Mouse (Mus musculus) ES-Bruce4 (cell line): ENCODE measurements around the gene Zbtb25. TPM values are rescaled to one million over a fixed set of nuclear protein-coding genes. Genes with fewer than 3 reads are reported as not detected.

Experiments used
- H3K27ac ChIP-seq: 2 replicates; pipeline ENCODE4 v1.5.1; 2012; ENCODE audit warnings: low read length, inconsistent platforms; ENCODE audit not compliant: insufficient read depth
- H3K27me3 ChIP-seq: 2 replicates; pipeline ENCODE4 v1.6.1; 2012; ENCODE audit warnings: mild to moderate bottlenecking, low read length, inconsistent platforms; ENCODE audit not compliant: control insufficient read depth, poor library complexity, insufficient read depth, severe bottlenecking
- H3K36me3 ChIP-seq: 2 replicates; pipeline ENCODE4 v1.6.1; 2012; ENCODE audit warnings: inconsistent platforms, mild to moderate bottlenecking, low read length, moderate library complexity; ENCODE audit not compliant: control insufficient read depth, poor library complexity, insufficient read depth, severe bottlenecking
- H3K4me1 ChIP-seq: one replicate; pipeline ENCODE4 v1.8.1; 2011; ENCODE audit warnings: low read length; ENCODE audit not compliant: control insufficient read depth, insufficient read depth
- H3K4me3 ChIP-seq: 2 replicates; pipeline ENCODE4 v1.5.1; 2011; ENCODE audit warnings: low read depth, mild to moderate bottlenecking, low read length
- H3K9ac ChIP-seq: 2 replicates; pipeline ENCODE4 v1.6.1; 2012; ENCODE audit warnings: low read depth, mild to moderate bottlenecking, inconsistent platforms; ENCODE audit not compliant: poor library complexity, severe bottlenecking
- H3K9me3 ChIP-seq: replicated peaks from 2 replicates; pipeline ENCODE4 v1.6.1; 2012; ENCODE audit warnings: mild to moderate bottlenecking, low read length, inconsistent platforms; ENCODE audit not compliant: control insufficient read depth, poor library complexity, insufficient read depth, severe bottlenecking
- CTCF ChIP-seq: IDR thresholded peaks from one replicate; pipeline ENCODE4 v1.8.1; 2011; ENCODE audit warnings: low read depth, low read length
- EP300 ChIP-seq: IDR thresholded peaks from 2 replicates; pipeline ENCODE4 v1.6.1; 2011; ENCODE audit warnings: low read depth, low read length; ENCODE audit not compliant: insufficient read depth
- POLR2A ChIP-seq: IDR thresholded peaks from one replicate; pipeline ENCODE4 v1.8.1; 2011; ENCODE audit warnings: low read length; ENCODE audit not compliant: insufficient read depth
- polyA plus RNA-seq: library from polyadenylated mRNA; stranded (reverse); fragments of >200 nt; gene quantifications from 2 replicates; pipeline ENCODE4 v1.2.4, GENCODE M21; 2011; ENCODE audit warnings: low read depth; ENCODE audit not compliant: missing spikeins, insufficient read depth, insufficient read length

Gene Zbtb25
- polyA plus RNA-seq, 1 experiment, result 30.8 TPM

DNA sequence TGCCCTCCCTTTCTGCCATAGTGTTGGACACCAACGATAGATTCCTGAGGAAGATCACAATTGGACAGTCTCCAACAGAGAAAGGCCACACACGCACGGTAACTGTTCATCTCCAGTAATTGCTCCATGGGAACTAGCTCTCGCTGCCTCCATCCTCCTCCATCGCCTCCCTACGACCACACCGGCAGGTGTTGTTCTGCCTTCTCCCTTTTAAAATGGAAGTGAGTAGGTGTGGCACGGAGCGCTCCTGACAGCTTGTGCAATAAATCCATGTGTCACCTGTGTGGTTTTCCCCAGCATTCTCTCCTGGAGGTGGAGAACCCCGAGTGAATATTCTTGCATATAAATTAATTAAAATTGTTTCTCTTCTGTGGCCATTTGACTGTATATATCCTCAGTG, 69.0 kb downstream of the Zbtb25 start:
- TF ChIP-seq EP300 (no peak), POLR2A (no peak), CTCF (no peak)
- Histone ChIP-seq H3K36me3 (peaks cover 93% of the 10 kb centered on the region), H3K4me1 (no peaks in the 10 kb centered on the region)

DNA sequence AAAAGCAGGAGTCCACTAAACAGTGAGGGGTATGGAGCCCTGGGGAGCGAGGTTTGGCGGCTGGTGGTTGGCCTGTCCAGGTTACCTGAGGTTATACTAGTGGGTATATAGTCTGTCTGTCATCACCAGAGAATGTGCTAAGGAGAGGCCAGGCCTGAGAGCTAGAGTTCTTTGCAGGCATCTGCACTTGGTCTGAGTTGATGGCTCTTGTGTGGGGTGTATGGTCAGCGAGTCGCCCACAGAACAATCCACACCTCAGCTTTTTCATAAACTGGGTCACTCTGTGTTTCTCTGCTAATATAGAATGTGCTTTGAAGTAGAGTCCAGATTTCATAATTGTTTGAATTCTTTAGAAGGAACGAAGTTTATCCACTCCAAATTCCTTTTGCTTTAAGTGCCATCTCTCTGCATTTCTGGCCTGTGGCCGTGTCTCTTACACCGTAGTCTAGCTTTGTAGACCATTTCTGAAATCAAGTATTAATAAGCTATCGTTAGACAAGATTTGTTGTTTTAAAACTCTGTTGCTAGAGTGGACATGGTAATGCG, 70.0 kb downstream of the Zbtb25 start:
- Histone ChIP-seq H3K9me3 (no peaks in the 10 kb centered on the region), H3K27me3 (no peaks in the 10 kb centered on the region), H3K27ac (no peak overlapping the region), H3K4me1 (no peaks in the 10 kb centered on the region), H3K9ac (no peak overlapping the region), H3K36me3 (peaks cover 96% of the 10 kb centered on the region), H3K4me3 (no peak overlapping the region)
- no peak for TF ChIP-seq POLR2A
- no peak for TF ChIP-seq EP300
- no peak for TF ChIP-seq CTCF

More for the DNA sequence above, 69.0 kb downstream of the Zbtb25 start:
- Histone ChIP-seq H3K27ac (no peak overlapping the region), H3K9me3 (no peaks in the 10 kb centered on the region), H3K27me3 (no peaks in the 10 kb centered on the region), H3K4me3 (no peak overlapping the region), H3K9ac (no peak overlapping the region)

DNA sequence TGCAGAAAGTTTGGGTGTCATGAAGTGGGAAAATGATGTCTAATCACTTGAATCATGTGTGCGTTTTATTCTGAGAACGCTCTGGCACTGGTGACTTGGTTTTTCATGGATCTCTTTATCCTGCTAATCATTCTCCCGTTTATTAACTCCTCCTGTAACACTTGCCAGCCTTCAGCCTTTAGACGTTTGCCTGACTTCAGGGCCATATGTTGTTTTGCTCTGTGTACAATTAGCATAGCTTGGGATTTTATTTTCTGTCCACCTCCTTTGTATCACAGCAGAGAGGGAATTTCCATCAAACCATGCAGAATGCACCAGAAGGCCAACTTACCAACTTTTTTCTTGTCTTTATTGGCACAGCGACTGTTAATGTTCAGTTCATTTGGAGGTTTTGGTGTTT, 71.6 kb downstream of the Zbtb25 start:
- no peak overlapping the region for H3K27ac ChIP-seq
- no peaks in the 10 kb centered on the region for H3K9me3 ChIP-seq
- TF ChIP-seq EP300 (no peak), POLR2A (no peak), CTCF (no peak)
- H3K4me3 ChIP-seq, result no peak overlapping the region
- H3K36me3 ChIP-seq, result peaks cover 94% of the 10 kb centered on the region
- no peak overlapping the region for H3K9ac ChIP-seq
- H3K4me1 ChIP-seq, result no peaks in the 10 kb centered on the region
- H3K27me3 ChIP-seq, result no peaks in the 10 kb centered on the region

Other genes with a start within 250 kb of the Zbtb25 start
- gene Esr2, start 192.3 kb downstream of the Zbtb25 start, polyA plus RNA-seq, result 0.41 and 0.49 TPM in 2 replicates
- gene Tex21, start 122.9 kb downstream of the Zbtb25 start, polyA plus RNA-seq, result 8.8 and 8.9 TPM in 2 replicates
- gene Mthfd1, start 114.3 kb downstream of the Zbtb25 start, polyA plus RNA-seq, result 237 and 239 TPM in 2 replicates
- gene Akap5, start 44.7 kb downstream of the Zbtb25 start, polyA plus RNA-seq, result 9.3 and 11.1 TPM in 2 replicates
- gene Zbtb1, start 664 bp upstream of the Zbtb25 start, polyA plus RNA-seq, result 5.8 and 6.1 TPM in 2 replicates
- 8.2 and 8.7 TPM in 2 replicates for gene Hspa2, start 34.6 kb upstream of the Zbtb25 start, polyA plus RNA-seq
- 1.1 and 2.1 TPM in 2 replicates for gene Ppp1r36, start 47.9 kb upstream of the Zbtb25 start, polyA plus RNA-seq
- gene Plekhg3, start 161.3 kb upstream of the Zbtb25 start, polyA plus RNA-seq, result 25.3 and 28.5 TPM in 2 replicates